Mouse (Mus musculus) retina, postnatal 7 days (tissue): Measurements from ENCODE around the gene Ercc2.
A peak's percentile ranks its signal among the peaks of the same experiment; 100 is the strongest.

Source experiments
- DNase-seq: peaks from one replicate; pipeline ENCODE4 v3.0.0-alpha.2; 2012; ENCODE audit warnings: low read depth, low spot score

The Ercc2 gene

GRCm38 (mm10) chr7:19405417-19405816 is 23.6 kb downstream of the Ercc2 start:
- DNase-seq, result peak; percentile 74

- DNase-seq, result no peak
Observed at GRCm38 (mm10) chr7:19409753-19410152, 27.9 kb downstream of the Ercc2 start.

- DNase-seq, result no peak
Observed at GRCm38 (mm10) chr7:19410766-19411344, 29.0 kb downstream of the Ercc2 start.

- no peak for DNase-seq
Observed at GRCm38 (mm10) chr7:19411783-19412182, 30.0 kb downstream of the Ercc2 start.

GRCm38 (mm10) chr7:19413525-19413924 is 31.7 kb downstream of the Ercc2 start:
- DNase-seq, result no peak

- DNase-seq, result no peak
Observed at GRCm38 (mm10) chr7:19416590-19416989, 34.8 kb downstream of the Ercc2 start.

- DNase-seq, result no peak
Observed at GRCm38 (mm10) chr7:19420121-19420520, 38.3 kb downstream of the Ercc2 start.

- peak; percentile 80 for DNase-seq
Observed at GRCm38 (mm10) chr7:19420821-19421636, 39.2 kb downstream of the Ercc2 start.

GRCm38 (mm10) chr7:19423083-19423482 is 41.3 kb downstream of the Ercc2 start:
- no peak for DNase-seq

- DNase-seq, result no peak
Observed at GRCm38 (mm10) chr7:19424051-19424450, 42.2 kb downstream of the Ercc2 start.

GRCm38 (mm10) chr7:19426349-19426748 is 44.5 kb downstream of the Ercc2 start:
- DNase-seq, result no peak

- DNase-seq, result no peak
Observed at GRCm38 (mm10) chr7:19426888-19427287, 45.1 kb downstream of the Ercc2 start.

- DNase-seq, result no peak
Observed at GRCm38 (mm10) chr7:19427999-19428650, 46.3 kb downstream of the Ercc2 start.

- no peak for DNase-seq
Observed at GRCm38 (mm10) chr7:19429726-19430125, 47.9 kb downstream of the Ercc2 start.

- DNase-seq, result no peak
Observed at GRCm38 (mm10) chr7:19430402-19430801, 48.6 kb downstream of the Ercc2 start.

- DNase-seq, result no peak
Observed at GRCm38 (mm10) chr7:19432475-19432874, 50.7 kb downstream of the Ercc2 start.

- DNase-seq, result no peak
Observed at GRCm38 (mm10) chr7:19436276-19436675, 54.5 kb downstream of the Ercc2 start.

GRCm38 (mm10) chr7:19437048-19437447 is 55.2 kb downstream of the Ercc2 start:
- DNase-seq, result no peak

GRCm38 (mm10) chr7:19441448-19442091 is 59.8 kb downstream of the Ercc2 start:
- DNase-seq, result no peak

- peak; percentile 79 for DNase-seq
Observed at GRCm38 (mm10) chr7:19443344-19443743, 61.5 kb downstream of the Ercc2 start.

GRCm38 (mm10) chr7:19444801-19445200 is 63.0 kb downstream of the Ercc2 start:
- no peak for DNase-seq
